Mouse (Mus musculus) forebrain, postnatal 0 days (tissue): Measurements from ENCODE around the gene Gm29609. TPM values are rescaled to one million over a fixed set of nuclear protein-coding genes. Genes with fewer than 3 reads are reported as not detected.

ENCODE experiments used
- ATAC-seq: fragments of 200-750 bp; cut with Nextera tagmentation; 2 replicates; pipeline ENCODE4 v1.8.0; 2017; ENCODE audit warnings: mild to moderate bottlenecking, moderate library complexity
- DNase-seq: peaks from one replicate; pipeline ENCODE4 v3.0.0-alpha.2; 2015
- H3K27ac ChIP-seq: fragments of 300-500 bp; sonication (generic); 2 replicates; pipeline ENCODE4 v1.5.1; 2014; ENCODE audit warnings: low read depth, mild to moderate bottlenecking, antibody characterized with exemption, low read length, moderate library complexity, mixed read lengths
- H3K27me3 ChIP-seq: fragments of 300-500 bp; sonication (generic); 2 replicates; pipeline ENCODE4 v1.6.1; 2014; ENCODE audit warnings: mild to moderate bottlenecking, low read length, mixed read lengths; ENCODE audit not compliant: insufficient read depth
- H3K36me3 ChIP-seq: fragments of 300-500 bp; sonication (generic); 2 replicates; pipeline ENCODE4 v1.6.1; 2014; ENCODE audit warnings: mild to moderate bottlenecking, moderate library complexity; ENCODE audit not compliant: insufficient read depth
- H3K4me1 ChIP-seq: fragments of 300-500 bp; sonication (generic); 2 replicates; pipeline ENCODE4 v1.6.1; 2014; ENCODE audit warnings: antibody characterized with exemption; ENCODE audit not compliant: insufficient read depth
- H3K4me2 ChIP-seq: fragments of 300-500 bp; sonication (generic); 2 replicates; pipeline ENCODE4 v1.6.1; 2014; ENCODE audit warnings: low read depth, mild to moderate bottlenecking, moderate library complexity
- H3K4me3 ChIP-seq: fragments of 300-500 bp; sonication (generic); 2 replicates; pipeline ENCODE4 v1.5.1; 2014; ENCODE audit warnings: low read depth, low read length, mixed read lengths
- H3K9ac ChIP-seq: fragments of 300-500 bp; sonication (generic); 2 replicates; pipeline ENCODE4 v1.6.1; 2014; ENCODE audit warnings: mild to moderate bottlenecking
- H3K9me3 ChIP-seq: fragments of 300-500 bp; sonication (generic); 2 replicates; pipeline ENCODE4 v1.6.1; 2016; ENCODE audit warnings: low read length
- CTCF ChIP-seq: sonication (generic); IDR thresholded peaks from 2 replicates; pipeline ENCODE4 v1.5.1; 2016; ENCODE audit warnings: antibody characterized with exemption, control low read depth, low read depth
- WGBS: fragments of 180-500 bp; shearing (Covaris S2); extraction: QIAGEN DNeasy Blood & Tissue Kit; methylation state at CpG from one replicate; pipeline ENCODE4 v1.1.7; 2014; 5-methylcytosine and 5-hydroxymethylcytosine counted together
- polyA plus RNA-seq: library from polyadenylated mRNA; unstranded; fragments of >200 nt; fragmentation: Nextera tagmentation; extraction: Ambion mirVana; gene quantifications from 2 replicates; pipeline ENCODE4 v1.2.1, GENCODE M21; 2015
- total RNA-seq: library from RNA; depleted of rRNA; stranded (reverse); fragments of >200 nt; gene quantifications from 2 replicates; pipeline ENCODE4 v1.2.3, GENCODE M21; 2014

Gm29609 gene
- total and polyA plus RNA-seq, 2 experiments from 2014 or later = 1.4 to 9.3 TPM

DNA sequence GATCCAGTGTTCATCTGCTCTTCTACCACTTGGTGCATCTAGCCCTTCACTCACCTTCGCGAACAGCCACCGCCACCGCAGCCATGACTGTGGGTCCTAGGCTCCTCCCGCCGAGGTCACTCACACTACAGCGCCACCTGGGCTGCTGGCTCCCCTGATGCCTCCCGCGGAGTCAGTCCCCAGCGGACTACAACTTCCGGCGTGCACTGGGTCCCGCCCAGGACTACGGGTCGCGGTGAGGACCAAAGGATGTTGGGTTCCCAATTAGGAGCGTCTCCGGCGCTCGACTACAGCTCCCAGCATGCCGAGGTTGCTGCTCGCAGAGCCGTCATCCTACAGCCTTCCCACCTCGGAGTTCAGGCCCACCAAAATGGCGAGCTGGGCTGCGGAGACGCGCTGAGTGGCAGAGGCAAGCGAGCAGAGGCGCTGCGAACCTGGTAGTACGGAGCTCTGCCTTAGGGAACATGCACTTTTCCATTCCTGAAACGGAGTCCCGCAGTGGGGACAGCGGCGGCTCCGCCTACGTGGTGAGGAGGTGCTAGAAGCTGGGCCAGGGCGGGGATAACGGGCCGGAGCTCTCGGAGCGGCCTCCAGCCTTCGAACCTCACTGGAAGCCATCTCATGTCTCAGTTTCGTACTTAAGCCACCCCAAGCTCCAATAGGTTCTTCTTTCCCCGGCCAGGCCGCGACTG lies 13.4 kb upstream of the Gm29609 start, which contains the start of the genes Snx17 and Eif2b4:
Snx17 (plus strand) TSS at position 289 of the 692 bp plus-strand sequence.
Eif2b4 (minus strand) TSS at position 492 of the 692 bp plus-strand sequence.
- Histone ChIP-seq H3K4me3 (peak within 1 kb of the TSS; percentile 86), H3K9ac (peak within 1 kb of the TSS; percentile 89), H3K4me2 (peak within 1 kb of the TSS; percentile 86), H3K27me3 (no peaks in the 10 kb centered on the region), H3K36me3 (peaks cover 61% of the 10 kb centered on the region), H3K4me1 (peaks cover 10% of the 10 kb centered on the region), H3K9me3 (no peaks in the 10 kb centered on the region), H3K27ac (peak within 1 kb of the TSS; percentile 92)
- DNase-seq (peak; percentile 99), ATAC-seq (peak; percentile 98)
- under 1% methylated on average over 48 of the region's 48 CpGs for WGBS
- TF ChIP-seq CTCF = peak; percentile 81

DNA sequence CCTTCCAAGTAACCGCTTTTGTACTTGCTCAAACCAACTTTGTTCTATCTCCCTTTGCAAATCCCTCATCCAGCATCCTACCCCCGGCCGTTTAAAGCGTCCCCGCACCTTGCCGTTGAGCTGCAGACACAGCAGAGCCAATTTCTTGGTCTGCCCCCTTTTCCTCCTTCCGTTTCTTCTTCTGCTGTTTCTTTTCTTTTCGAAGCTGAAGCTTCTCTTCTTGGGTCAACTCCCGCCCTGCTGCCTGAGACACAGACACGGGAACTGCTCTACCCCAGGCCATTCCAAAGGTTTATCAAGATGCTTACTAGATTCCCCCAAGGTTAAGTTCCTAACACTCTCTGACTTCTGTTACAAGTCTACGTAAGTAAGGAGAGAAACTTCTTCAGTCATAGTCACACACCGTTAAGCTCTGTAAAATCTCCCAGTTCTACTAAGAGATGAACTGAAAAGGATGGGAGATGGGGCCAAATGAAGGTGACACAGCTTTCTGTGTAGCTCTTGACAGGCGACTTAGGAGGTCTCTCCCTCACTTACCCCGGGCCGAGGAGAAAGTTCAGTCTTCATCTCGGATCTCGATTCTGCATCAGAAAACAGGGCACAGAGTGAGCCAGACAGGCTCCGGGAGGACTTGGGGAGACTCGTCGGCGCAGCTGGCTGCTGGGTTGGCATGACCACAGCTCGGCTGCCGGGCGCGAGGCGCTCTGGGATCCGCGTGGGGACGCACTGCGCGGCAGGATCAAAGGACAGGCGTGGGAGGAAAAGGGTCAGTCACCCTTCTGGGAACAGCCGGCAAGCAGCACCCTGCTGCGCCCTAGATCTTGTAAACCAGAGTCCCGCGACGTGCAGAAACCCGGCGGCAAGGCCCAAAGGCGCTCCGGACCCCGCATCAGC lies 12.6 kb upstream of the Gm29609 start:
- peak overlapping the region; percentile 86 for H3K4me3 ChIP-seq
- peak overlapping the region; percentile 89 for H3K9ac ChIP-seq
- H3K4me2 ChIP-seq = peak overlapping the region; percentile 86
- H3K36me3 ChIP-seq = peaks cover 60% of the 10 kb centered on the region
- TF ChIP-seq CTCF = no peak
- H3K9me3 ChIP-seq = no peaks in the 10 kb centered on the region
- H3K4me1 ChIP-seq = peaks cover 10% of the 10 kb centered on the region
- DNase-seq (no peak), ATAC-seq (peak; percentile 50)
- H3K27me3 ChIP-seq = no peaks in the 10 kb centered on the region
- H3K27ac ChIP-seq = peak overlapping the region; percentile 74
- 15% methylated on average over 42 of the region's 42 CpGs for WGBS

DNA sequence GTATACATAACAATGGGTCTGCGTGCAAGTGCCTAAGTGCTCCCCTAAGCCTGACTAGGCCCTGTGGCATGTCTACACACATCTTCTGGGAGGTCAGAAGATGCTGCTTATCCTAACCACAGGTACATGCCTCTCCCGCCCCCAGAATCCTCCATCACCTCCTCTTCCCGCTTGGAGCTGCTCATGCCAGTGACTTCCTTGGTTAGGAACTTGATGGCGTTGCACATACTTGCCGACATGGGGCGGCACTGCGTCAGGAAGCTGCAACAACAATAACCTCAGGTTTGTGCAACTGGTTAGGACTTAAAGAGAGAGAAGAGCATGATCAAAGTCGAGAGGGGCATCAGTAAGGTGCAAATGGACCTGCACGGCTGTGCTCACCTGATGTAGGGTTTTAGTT lies 10.5 kb upstream of the Gm29609 start:
- 92% methylated on average over 9 of the region's 9 CpGs for WGBS
- DNase-seq (no peak), ATAC-seq (no peak)
- H3K9me3 ChIP-seq = no peaks in the 10 kb centered on the region
- H3K9ac ChIP-seq = no peak overlapping the region
- H3K27me3 ChIP-seq = no peaks in the 10 kb centered on the region
- peaks cover 47% of the 10 kb centered on the region for H3K36me3 ChIP-seq
- no peak for TF ChIP-seq CTCF
- H3K4me3 ChIP-seq = no peak overlapping the region
- H3K27ac ChIP-seq = no peak overlapping the region
- H3K4me2 ChIP-seq = no peak overlapping the region
- H3K4me1 ChIP-seq = peaks cover 10% of the 10 kb centered on the region

DNA sequence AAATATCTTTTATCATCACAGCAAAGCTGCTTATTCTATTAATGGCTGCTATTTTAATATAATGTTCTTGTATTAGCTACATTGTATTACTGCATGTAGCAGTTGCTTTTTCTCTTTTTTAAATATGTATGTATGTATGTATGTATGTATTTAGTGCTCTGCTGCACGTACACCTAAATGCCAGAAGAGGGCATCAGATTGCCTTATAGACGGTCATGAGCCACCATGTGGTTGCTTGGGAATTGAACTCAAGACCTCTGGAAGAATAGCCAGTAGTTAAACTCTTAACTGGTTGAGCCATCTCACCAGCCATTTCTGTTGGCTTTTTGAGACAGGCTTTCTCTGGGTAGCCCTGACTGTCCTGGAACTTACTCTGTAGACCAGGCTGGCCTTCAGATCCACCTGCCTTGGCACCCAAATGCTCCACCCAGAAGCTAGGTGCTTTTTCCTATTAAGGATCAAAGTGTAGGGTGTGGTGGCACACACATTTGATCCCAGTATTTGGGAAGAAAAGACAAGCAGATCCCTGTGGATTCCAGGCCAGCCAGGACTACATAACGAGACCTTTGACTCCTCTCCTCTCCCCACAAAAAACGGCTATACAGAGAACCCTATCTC lies 8.6 kb upstream of the Gm29609 start:
- TF ChIP-seq CTCF = peak; percentile 53
- Histone ChIP-seq H3K9ac (no peak overlapping the region), H3K27me3 (no peaks in the 10 kb centered on the region), H3K9me3 (no peaks in the 10 kb centered on the region), H3K4me2 (no peak overlapping the region), H3K4me3 (no peak overlapping the region), H3K27ac (no peak overlapping the region), H3K36me3 (peaks cover 40% of the 10 kb centered on the region), H3K4me1 (peaks cover 6% of the 10 kb centered on the region)
- WGBS = 71% methylated on average over 4 of the region's 4 CpGs
- ATAC-seq (no peak), DNase-seq (no peak)

DNA sequence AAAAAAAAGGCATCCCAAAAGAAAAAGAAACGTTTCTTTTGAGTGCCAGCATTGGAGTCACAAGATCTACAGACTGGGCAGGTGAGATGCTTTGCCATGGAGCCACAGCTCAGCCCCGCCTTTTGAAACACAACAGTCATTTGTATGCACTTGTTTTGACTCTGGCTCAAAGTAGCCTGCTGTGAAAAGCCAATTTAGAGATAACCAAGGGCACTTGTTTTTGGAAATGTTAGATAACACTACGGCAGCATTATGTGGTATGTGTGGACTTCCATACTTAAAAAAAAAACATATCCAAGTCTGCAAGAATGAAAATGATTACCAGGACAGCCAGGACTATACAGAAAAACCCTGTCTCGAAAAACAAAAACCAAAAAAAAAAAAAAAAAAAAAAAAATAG lies 4.0 kb upstream of the Gm29609 start:
- DNase-seq (no peak), ATAC-seq (no peak)
- no peak overlapping the region for H3K4me3 ChIP-seq
- no peak overlapping the region for H3K27ac ChIP-seq
- no peak overlapping the region for H3K4me2 ChIP-seq
- no peaks in the 10 kb centered on the region for H3K9me3 ChIP-seq
- TF ChIP-seq CTCF = no peak
- no peak overlapping the region for H3K9ac ChIP-seq
- H3K36me3 ChIP-seq = peaks cover 18% of the 10 kb centered on the region
- 60% methylated on average over 4 of the region's 4 CpGs for whole genome bisulfite sequencing
- H3K4me1 ChIP-seq = peaks cover 8% of the 10 kb centered on the region; the same call in 1 of the 2 replicates
- no peaks in the 10 kb centered on the region for H3K27me3 ChIP-seq

DNA sequence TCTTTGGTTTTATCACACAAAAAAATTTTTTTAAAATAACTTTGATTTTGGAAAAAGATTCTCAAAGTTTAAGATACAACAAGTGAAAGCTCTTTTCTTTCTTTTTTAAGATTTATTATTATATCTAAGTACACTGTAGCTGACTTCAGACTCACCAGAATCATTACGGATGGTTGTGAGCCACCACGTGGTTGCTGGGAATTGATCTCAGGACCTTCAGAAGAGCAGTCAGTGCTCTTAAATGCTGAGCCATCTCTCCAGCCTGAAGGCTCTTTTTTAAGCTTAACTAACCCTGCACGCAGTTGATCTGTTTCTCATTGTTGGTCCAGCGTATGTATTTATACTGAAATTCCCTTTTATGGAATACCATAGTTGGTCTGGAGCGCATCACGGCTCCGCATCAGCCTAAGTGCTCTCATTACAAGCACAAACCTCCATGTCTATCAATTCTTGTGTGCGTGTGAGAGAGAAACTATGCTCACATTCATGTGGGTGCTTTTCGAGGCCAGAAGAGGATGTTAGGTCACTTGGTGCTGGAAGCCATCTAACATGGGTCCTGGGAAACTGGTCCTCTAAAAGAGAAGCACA lies 1.6 kb upstream of the Gm29609 start:
- DNase-seq (no peak), ATAC-seq (no peak)
- 94% methylated on average over 9 of the region's 9 CpGs for WGBS
- H3K4me1 ChIP-seq = peaks cover 9% of the 10 kb centered on the region; the same call in 1 of the 2 replicates
- H3K36me3 ChIP-seq = no peaks in the 10 kb centered on the region
- H3K4me2 ChIP-seq = no peak overlapping the region
- H3K27me3 ChIP-seq = no peaks in the 10 kb centered on the region
- no peaks in the 10 kb centered on the region for H3K9me3 ChIP-seq
- H3K9ac ChIP-seq = no peak overlapping the region
- H3K27ac ChIP-seq = no peak overlapping the region
- TF ChIP-seq CTCF = no peak
- no peak overlapping the region for H3K4me3 ChIP-seq
